Mouse (Mus musculus) kidney, postnatal 0 days (tissue): ENCODE measurements at regions not wholly inside any gene's neighbourhood (a gene's known extent, or its start where the extent isn't known, plus 50 kb on each side); places are given as distances from the start of the nearest gene placed in this dataset.
A peak's percentile ranks its signal among the peaks of the same experiment; 100 is the strongest.

ENCODE experiments used
- ATAC-seq: fragments of 200-750 bp; cut with Nextera tagmentation; replicated peaks from 2 replicates; pipeline ENCODE4 v1.8.0; 2017; ENCODE audit warnings: low read depth, moderate number of reproducible peaks, moderate TSS enrichment, moderate library complexity; ENCODE audit not compliant: low FRiP score
- DNase-seq: peaks from one replicate; pipeline ENCODE4 v3.0.0-alpha.2; 2016; ENCODE audit warnings: low spot score
- H3K27ac ChIP-seq: fragments of 300-500 bp; sonication (generic); 2 replicates; pipeline ENCODE4 v1.5.1; 2014; ENCODE audit warnings: mild to moderate bottlenecking
- H3K27me3 ChIP-seq: fragments of 300-500 bp; sonication (generic); 2 replicates; pipeline ENCODE4 v1.6.1; 2014; ENCODE audit warnings: low read length, mixed read lengths; ENCODE audit not compliant: insufficient read depth
- H3K36me3 ChIP-seq: fragments of 300-500 bp; sonication (generic); 2 replicates; pipeline ENCODE4 v1.6.1; 2014; ENCODE audit warnings: low read length, mixed read lengths; ENCODE audit not compliant: insufficient read depth
- H3K4me1 ChIP-seq: fragments of 300-500 bp; sonication (generic); replicated peaks from 2 replicates; pipeline ENCODE4 v1.6.1; 2014; ENCODE audit warnings: antibody characterized with exemption, low read length, mixed read lengths; ENCODE audit not compliant: insufficient read depth
- H3K4me2 ChIP-seq: fragments of 300-500 bp; sonication (generic); 2 replicates; pipeline ENCODE4 v1.6.1; 2014; ENCODE audit warnings: mild to moderate bottlenecking, low read length, moderate library complexity, mixed read lengths
- H3K4me3 ChIP-seq: fragments of 300-500 bp; sonication (generic); replicated peaks from 2 replicates; pipeline ENCODE4 v1.5.1; 2014; ENCODE audit warnings: low read depth, low read length
- H3K9ac ChIP-seq: fragments of 300-500 bp; sonication (generic); 2 replicates; pipeline ENCODE4 v1.6.1; 2014; ENCODE audit warnings: low read depth, low read length
- H3K9me3 ChIP-seq: fragments of 300-500 bp; sonication (generic); replicated peaks from 2 replicates; pipeline ENCODE4 v1.6.1; 2016; ENCODE audit warnings: low read length, inconsistent platforms, mixed read lengths
- CTCF ChIP-seq: IDR thresholded peaks from 2 replicates; pipeline ENCODE4 v1.5.1; 2016; ENCODE audit warnings: antibody characterized with exemption, low read depth, mild to moderate bottlenecking, moderate library complexity
- WGBS: fragments of 180-500 bp; shearing (Covaris S2); extraction: QIAGEN DNeasy Blood & Tissue Kit; methylation state at CpG from one replicate; pipeline ENCODE4 v1.1.7; 2014; 5-methylcytosine and 5-hydroxymethylcytosine counted together

GRCm38 (mm10) chr11:23977096-23977495, 82.0 kb upstream of the Papolg start:
- H3K4me1 ChIP-seq, result no peaks in the 10 kb centered on the region
- no peak for ATAC-seq
- H3K9me3 ChIP-seq, result no peaks in the 10 kb centered on the region
- H3K4me3 ChIP-seq, result no peak overlapping the region
- no peaks in the 10 kb centered on the region for H3K36me3 ChIP-seq
- H3K27ac ChIP-seq, result no peak overlapping the region
- WGBS, result 67% methylated on average over 8 of the region's 8 CpGs
- H3K9ac ChIP-seq, result no peak overlapping the region
- H3K27me3 ChIP-seq, result no peaks in the 10 kb centered on the region
- H3K4me2 ChIP-seq, result no peak overlapping the region
- no peak for DNase-seq
- TF ChIP-seq CTCF, result no peak

GRCm38 (mm10) chr11:23954323-23954722, 59.3 kb upstream of the Papolg start:
- no peak overlapping the region for H3K4me3 ChIP-seq
- no peak overlapping the region for H3K4me2 ChIP-seq
- no peaks in the 10 kb centered on the region for H3K9me3 ChIP-seq
- H3K9ac ChIP-seq, result no peak overlapping the region
- H3K27ac ChIP-seq, result no peak overlapping the region
- no peaks in the 10 kb centered on the region for H3K4me1 ChIP-seq
- DNase-seq, result peak; percentile 65
- H3K27me3 ChIP-seq, result no peaks in the 10 kb centered on the region
- H3K36me3 ChIP-seq, result no peaks in the 10 kb centered on the region
- 1% methylated on average over 4 of the region's 4 CpGs for WGBS
- ATAC-seq, result no peak
- TF ChIP-seq CTCF, result peak; percentile 62

- Histone ChIP-seq H3K4me2 (no peak overlapping the region), H3K27ac (no peak overlapping the region), H3K9ac (no peak overlapping the region), H3K4me1 (no peaks in the 10 kb centered on the region), H3K36me3 (no peaks in the 10 kb centered on the region), H3K9me3 (no peaks in the 10 kb centered on the region), H3K4me3 (no peak overlapping the region), H3K27me3 (no peaks in the 10 kb centered on the region)
- ATAC-seq (no peak), DNase-seq (no peak)
- no peak for TF ChIP-seq CTCF
Measured at GRCm38 (mm10) chr11:23945966-23946365, 50.9 kb upstream of the Papolg start.
